Mouse (Mus musculus): ENCODE measurements around the gene Clcc1. TPM values are rescaled to one million over a fixed set of nuclear protein-coding genes. Genes with fewer than 3 reads are reported as not detected.

Clcc1 gene
- polyA plus RNA-seq, 1 experiment from 2014 or later, result 64.8 TPM

DNA sequence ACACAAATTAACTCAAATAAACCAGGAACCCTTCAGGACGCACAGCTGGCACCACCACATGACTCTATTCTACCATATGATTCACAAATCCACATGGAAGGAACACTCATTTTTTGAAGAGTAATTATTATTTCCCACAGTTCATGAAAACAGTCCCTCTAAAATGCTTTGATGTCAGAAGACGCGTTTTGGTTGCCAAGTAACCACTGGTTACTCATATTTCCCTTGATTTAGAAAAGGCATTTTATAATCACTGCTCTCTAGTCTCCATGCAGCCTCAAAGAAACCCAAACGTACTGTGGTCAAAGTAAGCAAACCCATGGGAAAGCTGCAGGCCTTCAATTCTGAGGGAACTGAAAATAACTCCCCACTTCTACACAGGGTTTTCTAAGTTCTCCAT lies 36.3 kb downstream of the Clcc1 start:
- no peak overlapping the region for H3K9ac ChIP-seq (ENCODE audit: low read depth, low read length)
- DNase-seq (ENCODE audit: low spot score) (peak; percentile 5), ATAC-seq (replicated peaks; ENCODE audit: low FRiP score, low read depth) (no peak)
- no peaks in the 10 kb centered on the region for H3K4me1 ChIP-seq (replicated peaks; ENCODE audit: insufficient read depth, low read length)
- H3K4me3 ChIP-seq (replicated peaks; ENCODE audit: low read depth, low read length), result no peak overlapping the region
- no peaks in the 10 kb centered on the region for H3K9me3 ChIP-seq (replicated peaks; ENCODE audit: low read length)
- peaks cover 13% of the 10 kb centered on the region; the same call in 1 of the 2 replicates for H3K36me3 ChIP-seq (ENCODE audit: insufficient read depth, low read length)
- H3K27ac ChIP-seq, result no peak overlapping the region
- no peak for TF ChIP-seq CTCF (IDR thresholded peaks at IDR 0.05; ENCODE audit: low read depth)
- H3K4me2 ChIP-seq (ENCODE audit: low read length), result no peak overlapping the region
- 70% methylated on average over 4 of the region's 4 CpGs for WGBS
- no peaks in the 10 kb centered on the region for H3K27me3 ChIP-seq (ENCODE audit: insufficient read depth, low read length)

DNA sequence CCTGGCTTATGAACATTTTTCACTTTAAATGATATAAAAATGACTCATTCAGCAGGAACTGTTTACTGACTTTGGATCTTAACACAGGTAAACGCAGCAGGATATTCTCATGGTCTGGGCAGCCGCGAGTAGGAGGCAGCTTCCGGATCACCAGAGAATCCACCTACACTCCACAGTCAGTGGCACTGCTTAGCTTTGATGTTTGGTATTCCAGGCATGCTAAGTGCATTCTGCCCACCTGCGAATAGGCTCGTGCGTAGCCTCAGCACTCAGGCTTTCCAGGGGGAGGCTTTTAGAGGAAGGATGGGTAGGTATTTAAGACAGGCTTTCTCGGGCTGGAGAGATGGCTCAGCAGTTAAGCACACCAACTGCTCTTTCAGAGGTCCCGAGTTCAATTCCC lies 40.6 kb downstream of the Clcc1 start:
- no peak overlapping the region for H3K4me2 ChIP-seq (ENCODE audit: low read length)
- no peak overlapping the region for H3K4me3 ChIP-seq (replicated peaks; ENCODE audit: low read depth, low read length)
- 82% methylated on average over 9 of the region's 9 CpGs for WGBS
- no peak overlapping the region for H3K9ac ChIP-seq (ENCODE audit: low read depth, low read length)
- H3K9me3 ChIP-seq (replicated peaks; ENCODE audit: low read length), result no peaks in the 10 kb centered on the region
- H3K4me1 ChIP-seq (replicated peaks; ENCODE audit: insufficient read depth, low read length), result no peaks in the 10 kb centered on the region
- H3K27ac ChIP-seq, result no peak overlapping the region
- TF ChIP-seq CTCF (IDR thresholded peaks at IDR 0.05; ENCODE audit: low read depth), result no peak
- peaks cover 17% of the 10 kb centered on the region; the same call in 1 of the 2 replicates for H3K36me3 ChIP-seq (ENCODE audit: insufficient read depth, low read length)
- no peaks in the 10 kb centered on the region for H3K27me3 ChIP-seq (ENCODE audit: insufficient read depth, low read length)
- DNase-seq (ENCODE audit: low spot score) (no peak), ATAC-seq (replicated peaks; ENCODE audit: low FRiP score, low read depth) (no peak)

DNA sequence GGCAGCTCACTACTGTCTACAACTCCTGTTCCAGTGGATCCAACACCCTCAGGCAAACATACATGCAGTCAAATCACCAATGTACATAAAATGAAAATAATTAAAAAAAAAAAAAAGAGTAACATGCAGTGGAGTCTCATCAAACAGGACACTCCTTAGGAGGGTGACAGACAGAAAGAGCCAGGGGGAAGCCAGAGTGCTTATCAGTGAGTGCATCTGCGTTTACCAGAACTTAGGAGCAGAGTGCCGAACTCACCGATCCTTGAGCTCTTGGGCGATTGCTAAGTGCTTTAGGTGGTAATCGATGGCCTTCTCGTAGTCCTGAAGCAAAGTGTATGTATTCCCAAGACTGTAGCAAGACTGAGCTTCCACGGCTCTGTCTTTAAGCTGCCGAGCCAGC lies 44.9 kb downstream of the Clcc1 start:
- Histone ChIP-seq H3K4me1 (replicated peaks; ENCODE audit: insufficient read depth, low read length) (no peaks in the 10 kb centered on the region), H3K9ac (ENCODE audit: low read depth, low read length) (no peak overlapping the region), H3K9me3 (replicated peaks; ENCODE audit: low read length) (no peaks in the 10 kb centered on the region), H3K4me3 (replicated peaks; ENCODE audit: low read depth, low read length) (no peak overlapping the region), H3K27me3 (ENCODE audit: insufficient read depth, low read length) (no peaks in the 10 kb centered on the region), H3K36me3 (ENCODE audit: insufficient read depth, low read length) (peaks cover 26% of the 10 kb centered on the region; the same call in 1 of the 2 replicates), H3K27ac (no peak overlapping the region), H3K4me2 (ENCODE audit: low read length) (no peak overlapping the region)
- TF ChIP-seq CTCF (IDR thresholded peaks at IDR 0.05; ENCODE audit: low read depth), result no peak
- ATAC-seq (replicated peaks; ENCODE audit: low FRiP score, low read depth), result no peak
- no peak for DNase-seq (ENCODE audit: low spot score)
- WGBS, result 94% methylated on average over 8 of the region's 8 CpGs

DNA sequence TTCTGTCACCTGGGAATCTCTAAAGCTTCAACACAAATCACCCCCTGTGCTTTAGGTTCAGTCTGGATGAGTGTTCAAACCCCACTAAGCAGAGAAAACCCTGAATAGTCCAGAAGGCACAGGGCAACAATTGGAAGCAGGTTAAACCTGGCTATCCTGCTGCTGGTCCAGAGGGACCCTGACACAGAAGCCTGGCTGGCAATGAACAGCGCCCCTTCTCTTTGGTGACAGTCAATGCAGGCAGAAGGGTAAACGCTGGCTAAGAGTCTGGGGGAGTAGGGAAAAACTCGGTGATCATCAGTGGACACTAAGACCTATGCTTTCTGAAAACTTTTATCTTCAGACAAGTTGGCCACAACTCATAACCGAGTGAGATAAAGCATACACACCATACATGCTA lies 46.1 kb downstream of the Clcc1 start:
- Histone ChIP-seq H3K9ac (ENCODE audit: low read depth, low read length) (no peak overlapping the region), H3K4me3 (replicated peaks; ENCODE audit: low read depth, low read length) (no peak overlapping the region), H3K4me1 (replicated peaks; ENCODE audit: insufficient read depth, low read length) (no peaks in the 10 kb centered on the region), H3K36me3 (ENCODE audit: insufficient read depth, low read length) (peaks cover 22% of the 10 kb centered on the region; the same call in 1 of the 2 replicates), H3K27me3 (ENCODE audit: insufficient read depth, low read length) (no peaks in the 10 kb centered on the region), H3K27ac (no peak overlapping the region), H3K9me3 (replicated peaks; ENCODE audit: low read length) (no peaks in the 10 kb centered on the region), H3K4me2 (ENCODE audit: low read length) (no peak overlapping the region)
- DNase-seq (ENCODE audit: low spot score) (no peak), ATAC-seq (replicated peaks; ENCODE audit: low FRiP score, low read depth) (no peak)
- 90% methylated on average over 4 of the region's 4 CpGs for WGBS
- TF ChIP-seq CTCF (IDR thresholded peaks at IDR 0.05; ENCODE audit: low read depth), result no peak

DNA sequence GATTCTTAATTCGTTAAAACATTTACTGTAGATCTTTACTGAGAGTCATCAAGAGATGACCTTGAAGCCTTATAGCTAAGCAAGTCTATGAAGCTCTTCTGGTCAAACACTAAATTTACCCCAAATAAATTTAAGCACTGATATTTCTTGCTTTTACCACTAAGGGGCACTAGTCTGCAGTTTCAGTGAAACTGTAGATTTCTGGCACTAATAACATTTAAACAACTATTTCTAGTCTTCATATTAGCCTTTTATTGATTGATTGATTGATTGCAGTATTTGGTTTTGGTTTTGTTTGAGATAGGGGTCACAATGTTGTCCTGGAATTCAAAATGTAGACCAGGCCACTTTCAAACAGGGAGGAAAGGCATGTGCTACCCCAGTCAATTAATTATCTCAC lies 47.5 kb downstream of the Clcc1 start:
- 94% methylated on average over 1 of the region's 1 CpGs for WGBS
- H3K4me2 ChIP-seq (ENCODE audit: low read length), result no peak overlapping the region
- peak; percentile 74 for TF ChIP-seq CTCF (IDR thresholded peaks at IDR 0.05; ENCODE audit: low read depth)
- H3K9ac ChIP-seq (ENCODE audit: low read depth, low read length), result no peak overlapping the region
- DNase-seq (ENCODE audit: low spot score) (peak; percentile 81), ATAC-seq (replicated peaks; ENCODE audit: low FRiP score, low read depth) (no peak)
- no peaks in the 10 kb centered on the region for H3K27me3 ChIP-seq (ENCODE audit: insufficient read depth, low read length)
- H3K36me3 ChIP-seq (ENCODE audit: insufficient read depth, low read length), result peaks cover 14% of the 10 kb centered on the region; the same call in 1 of the 2 replicates
- H3K4me3 ChIP-seq (replicated peaks; ENCODE audit: low read depth, low read length), result no peak overlapping the region
- no peaks in the 10 kb centered on the region for H3K4me1 ChIP-seq (replicated peaks; ENCODE audit: insufficient read depth, low read length)
- H3K27ac ChIP-seq, result no peak overlapping the region
- no peaks in the 10 kb centered on the region for H3K9me3 ChIP-seq (replicated peaks; ENCODE audit: low read length)

DNA sequence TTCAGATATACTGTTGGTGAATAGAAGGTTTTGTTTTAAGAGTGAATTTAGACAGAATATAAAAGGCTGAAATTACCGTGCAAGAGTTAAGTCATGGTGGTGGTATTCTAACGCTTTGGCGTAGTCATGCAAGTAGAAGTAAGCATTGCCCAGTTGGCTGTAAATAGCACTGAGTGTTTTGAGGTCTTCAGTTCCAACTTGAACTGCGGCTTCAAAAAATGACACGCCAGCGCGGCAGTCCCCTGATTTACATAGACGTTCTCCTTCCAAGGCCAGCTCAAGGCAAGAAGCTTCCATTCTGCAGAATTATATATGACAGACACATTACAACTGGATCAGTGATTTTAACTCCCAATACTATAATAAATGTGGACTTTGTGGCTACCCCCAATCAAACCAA lies 49.1 kb downstream of the Clcc1 start:
- WGBS, result 95% methylated on average over 8 of the region's 8 CpGs
- Histone ChIP-seq H3K27ac (no peak overlapping the region), H3K9me3 (replicated peaks; ENCODE audit: low read length) (no peaks in the 10 kb centered on the region), H3K9ac (ENCODE audit: low read depth, low read length) (no peak overlapping the region), H3K4me1 (replicated peaks; ENCODE audit: insufficient read depth, low read length) (no peaks in the 10 kb centered on the region), H3K36me3 (ENCODE audit: insufficient read depth, low read length) (peaks cover 14% of the 10 kb centered on the region; the same call in 1 of the 2 replicates), H3K4me3 (replicated peaks; ENCODE audit: low read depth, low read length) (no peak overlapping the region), H3K27me3 (ENCODE audit: insufficient read depth, low read length) (no peaks in the 10 kb centered on the region), H3K4me2 (ENCODE audit: low read length) (no peak overlapping the region)
- ATAC-seq (replicated peaks; ENCODE audit: low FRiP score, low read depth), result no peak
- DNase-seq (ENCODE audit: low spot score), result no peak
- no peak for TF ChIP-seq CTCF (IDR thresholded peaks at IDR 0.05; ENCODE audit: low read depth)

DNA sequence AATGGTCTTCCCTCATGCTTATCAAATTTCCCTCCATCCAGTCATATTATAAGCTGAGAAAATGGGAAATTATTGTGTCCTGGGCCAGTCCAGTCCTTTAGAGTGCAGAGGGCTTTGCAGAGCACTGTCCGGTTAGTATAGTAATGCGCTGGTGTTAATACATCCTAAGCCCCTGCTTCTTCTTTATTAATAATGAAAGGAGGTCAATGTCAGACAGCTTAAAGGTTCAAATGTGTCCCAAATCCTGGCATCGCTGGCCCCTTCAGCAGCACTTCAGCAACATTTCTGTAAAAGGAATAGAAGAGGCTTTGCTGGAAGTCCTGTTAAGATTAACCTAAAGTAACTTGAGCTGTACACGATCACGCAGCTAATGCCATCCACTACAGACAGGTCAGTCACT lies 57.6 kb downstream of the Clcc1 start:
- Histone ChIP-seq H3K27ac (no peak overlapping the region), H3K36me3 (ENCODE audit: insufficient read depth, low read length) (no peaks in the 10 kb centered on the region), H3K9ac (ENCODE audit: low read depth, low read length) (no peak overlapping the region), H3K27me3 (ENCODE audit: insufficient read depth, low read length) (no peaks in the 10 kb centered on the region), H3K4me3 (replicated peaks; ENCODE audit: low read depth, low read length) (no peak overlapping the region), H3K4me2 (ENCODE audit: low read length) (no peak overlapping the region), H3K9me3 (replicated peaks; ENCODE audit: low read length) (no peaks in the 10 kb centered on the region), H3K4me1 (replicated peaks; ENCODE audit: insufficient read depth, low read length) (peaks cover 10% of the 10 kb centered on the region; the same call in 1 of the 2 replicates)
- DNase-seq (ENCODE audit: low spot score) (no peak), ATAC-seq (replicated peaks; ENCODE audit: low FRiP score, low read depth) (no peak)
- TF ChIP-seq CTCF (IDR thresholded peaks at IDR 0.05; ENCODE audit: low read depth), result no peak
- WGBS, result 89% methylated on average over 5 of the region's 5 CpGs
